Mouse (Mus musculus): Measurements from ENCODE around the gene Gm17304. TPM values are rescaled to one million over a fixed set of nuclear protein-coding genes. Genes with fewer than 3 reads are reported as not detected.

Gene Gm17304
- polyA plus RNA-seq, 1 experiment from 2014 or later, result not detected

DNA sequence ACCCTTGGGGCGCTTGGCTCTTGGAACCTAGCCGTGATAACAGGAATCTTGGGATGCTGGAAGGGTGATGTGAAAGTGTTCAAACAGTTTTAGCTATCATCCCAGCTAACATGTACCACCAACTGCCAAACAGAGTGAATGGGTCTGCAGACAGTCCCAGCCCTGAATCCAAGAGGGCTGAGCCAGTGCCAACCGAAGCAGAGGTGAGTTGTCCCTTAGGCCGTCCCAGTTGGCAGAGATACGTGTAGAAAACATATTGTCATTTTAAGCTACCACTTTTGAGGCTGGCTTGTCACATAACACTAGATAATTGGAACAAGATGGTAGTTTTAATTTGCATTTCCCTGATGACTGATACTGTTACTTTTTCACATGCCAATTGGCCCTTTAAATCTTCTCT, 18.2 kb upstream of the Gm17304 start:
- H3K4me2 ChIP-seq, result no peak overlapping the region
- 90% methylated on average over 5 of the region's 5 CpGs for WGBS
- no peak for ATAC-seq (ENCODE audit: low FRiP score)

DNA sequence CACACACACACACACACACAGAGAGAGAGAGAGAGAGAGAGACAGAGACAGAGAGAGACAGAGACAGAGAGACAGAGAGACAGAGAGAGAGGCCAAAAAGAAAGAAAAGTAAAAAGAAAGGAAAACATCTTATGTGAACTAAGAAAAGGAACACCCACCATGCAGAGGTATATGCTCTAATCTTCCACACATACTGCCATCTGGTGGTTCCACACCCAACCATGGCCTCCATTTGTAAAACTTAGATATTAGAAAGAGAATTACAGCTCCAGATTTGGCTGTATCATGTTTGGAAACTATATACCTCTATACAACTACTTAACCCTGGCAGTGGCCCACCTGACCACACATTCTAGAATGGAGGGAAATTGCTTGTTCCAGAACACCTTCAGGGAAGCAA, 14.5 kb upstream of the Gm17304 start:
- no peak for ATAC-seq (ENCODE audit: low FRiP score)
- Histone ChIP-seq H3K36me3 (peaks cover 9% of the 10 kb centered on the region), H3K27me3 (replicated peaks) (no peaks in the 10 kb centered on the region), H3K9ac (replicated peaks) (no peak overlapping the region), H3K4me1 (no peaks in the 10 kb centered on the region), H3K27ac (replicated peaks) (no peak overlapping the region), H3K4me2 (no peak overlapping the region), H3K9me3 (replicated peaks) (no peaks in the 10 kb centered on the region), H3K4me3 (replicated peaks) (no peak overlapping the region)

More for the DNA sequence above, 18.2 kb upstream of the Gm17304 start:
- Histone ChIP-seq H3K27me3 (replicated peaks) (no peaks in the 10 kb centered on the region), H3K9me3 (replicated peaks) (no peaks in the 10 kb centered on the region), H3K9ac (replicated peaks) (no peak overlapping the region), H3K4me1 (no peaks in the 10 kb centered on the region), H3K27ac (replicated peaks) (no peak overlapping the region), H3K4me3 (replicated peaks) (no peak overlapping the region), H3K36me3 (peaks cover 10% of the 10 kb centered on the region)

DNA sequence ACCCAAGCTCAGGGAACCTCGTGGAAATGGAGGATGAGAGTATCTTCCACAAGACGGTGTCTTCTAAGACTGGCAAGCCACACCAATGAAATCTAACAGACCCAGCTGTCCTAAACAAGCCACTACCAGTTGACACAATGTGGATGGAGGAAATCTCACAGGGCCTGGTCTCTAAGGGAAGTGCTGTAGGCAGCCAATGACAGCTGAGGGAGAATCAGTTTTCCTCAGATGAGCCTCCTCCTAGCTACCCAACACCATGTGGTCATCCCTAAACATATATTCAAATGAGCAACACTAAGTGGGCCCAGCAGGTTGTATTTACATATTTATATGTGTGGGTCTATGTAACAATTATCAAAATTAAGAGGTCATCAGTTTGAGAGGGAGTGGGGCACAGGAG, 11.4 kb upstream of the Gm17304 start:
- H3K4me1 ChIP-seq, result no peaks in the 10 kb centered on the region
- no peak overlapping the region for H3K4me3 ChIP-seq (replicated peaks)
- H3K27ac ChIP-seq (replicated peaks), result no peak overlapping the region
- no peak overlapping the region for H3K4me2 ChIP-seq
- no peaks in the 10 kb centered on the region for H3K9me3 ChIP-seq (replicated peaks)
- H3K9ac ChIP-seq (replicated peaks), result no peak overlapping the region
- no peak for ATAC-seq (ENCODE audit: low FRiP score)
- H3K27me3 ChIP-seq (replicated peaks), result no peaks in the 10 kb centered on the region
- 0 out of 2 replicates have a peak, but pooled peaks cover 5% of the 10 kb centered on the region for H3K36me3 ChIP-seq
- 91% methylated on average over 2 of the region's 2 CpGs for WGBS

DNA sequence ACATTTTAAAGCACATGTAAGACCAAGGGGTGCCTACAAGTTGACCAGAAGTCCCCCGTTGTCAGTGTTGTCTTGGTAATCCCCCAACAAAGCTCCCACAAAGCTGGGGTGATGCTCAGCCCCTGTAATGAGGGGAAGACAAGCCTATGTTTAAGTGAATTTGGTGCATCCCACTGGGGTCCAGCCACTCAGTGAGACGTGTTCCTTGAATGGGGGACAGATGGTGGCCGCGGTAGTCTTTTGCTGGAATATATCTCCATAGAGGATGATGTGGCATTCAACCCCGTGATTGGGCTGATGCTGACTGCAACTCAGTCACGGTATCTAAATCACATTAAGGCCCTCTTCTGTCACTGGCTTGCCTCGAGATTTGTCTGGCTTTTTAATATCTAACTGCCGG, 9.4 kb upstream of the Gm17304 start:
- H3K4me2 ChIP-seq, result no peak overlapping the region
- WGBS, result 40% methylated on average over 8 of the region's 8 CpGs
- no peak for ATAC-seq (ENCODE audit: low FRiP score)
- no peaks in the 10 kb centered on the region for H3K9me3 ChIP-seq (replicated peaks)
- H3K27me3 ChIP-seq (replicated peaks), result no peaks in the 10 kb centered on the region
- H3K36me3 ChIP-seq, result 0 out of 2 replicates have a peak, but pooled peaks cover 5% of the 10 kb centered on the region
- H3K9ac ChIP-seq (replicated peaks), result no peak overlapping the region
- H3K4me3 ChIP-seq (replicated peaks), result no peak overlapping the region
- no peak overlapping the region for H3K27ac ChIP-seq (replicated peaks)
- H3K4me1 ChIP-seq, result no peaks in the 10 kb centered on the region

DNA sequence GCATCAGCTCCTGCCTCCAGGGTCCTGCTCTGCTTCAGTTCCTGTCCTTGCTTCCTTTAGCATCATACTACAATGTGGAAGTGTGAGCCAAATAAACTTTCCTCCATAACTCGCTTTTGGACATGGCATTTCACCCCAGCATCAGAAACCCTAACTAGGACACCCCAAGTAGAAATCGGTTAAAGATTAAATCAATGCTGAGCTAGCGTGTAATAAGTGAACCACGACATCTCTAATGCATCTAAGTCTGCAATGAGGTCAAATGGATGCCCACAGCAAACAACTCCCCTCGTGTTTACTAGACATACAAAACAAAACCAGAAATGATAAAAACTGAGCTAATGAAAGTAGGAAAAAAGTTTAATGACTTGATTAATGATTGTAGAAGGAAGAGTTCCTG, 4.5 kb upstream of the Gm17304 start:
- H3K36me3 ChIP-seq, result no peaks in the 10 kb centered on the region
- no peak overlapping the region for H3K4me3 ChIP-seq (replicated peaks)
- no peak overlapping the region for H3K27ac ChIP-seq (replicated peaks)
- H3K4me2 ChIP-seq, result no peak overlapping the region
- no peak for ATAC-seq (ENCODE audit: low FRiP score)
- no peak overlapping the region for H3K9ac ChIP-seq (replicated peaks)
- WGBS, result 89% methylated on average over 5 of the region's 5 CpGs
- no peaks in the 10 kb centered on the region for H3K9me3 ChIP-seq (replicated peaks)
- H3K4me1 ChIP-seq, result peaks cover 5% of the 10 kb centered on the region
- no peaks in the 10 kb centered on the region for H3K27me3 ChIP-seq (replicated peaks)

DNA sequence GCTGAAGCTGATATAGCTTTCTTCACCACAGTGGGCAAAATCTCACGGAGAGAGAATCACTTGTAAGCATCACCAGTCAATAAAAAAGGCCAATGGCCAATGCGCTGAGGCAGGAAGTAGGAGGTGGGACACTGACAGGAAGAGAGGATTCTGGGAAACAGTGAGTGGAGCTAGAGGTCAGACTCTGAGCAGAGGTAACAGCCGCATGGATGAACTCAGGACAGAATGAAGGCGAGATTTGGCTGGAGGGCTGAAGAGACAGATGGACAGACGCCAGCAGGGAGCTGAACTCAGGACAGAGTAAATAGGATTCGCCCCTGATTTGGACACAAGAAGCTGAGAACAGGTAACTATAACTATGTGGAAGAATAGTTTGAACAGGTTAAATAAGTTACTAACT, 3.8 kb upstream of the Gm17304 start:
- H3K4me3 ChIP-seq (replicated peaks), result no peak overlapping the region
- no peak overlapping the region for H3K27ac ChIP-seq (replicated peaks)
- H3K9ac ChIP-seq (replicated peaks), result no peak overlapping the region
- no peaks in the 10 kb centered on the region for H3K27me3 ChIP-seq (replicated peaks)
- no peak for ATAC-seq (ENCODE audit: low FRiP score)
- H3K9me3 ChIP-seq (replicated peaks), result no peaks in the 10 kb centered on the region
- peaks cover 5% of the 10 kb centered on the region for H3K4me1 ChIP-seq
- WGBS, result 83% methylated on average over 6 of the region's 6 CpGs
- H3K4me2 ChIP-seq, result no peak overlapping the region
- H3K36me3 ChIP-seq, result no peaks in the 10 kb centered on the region

DNA sequence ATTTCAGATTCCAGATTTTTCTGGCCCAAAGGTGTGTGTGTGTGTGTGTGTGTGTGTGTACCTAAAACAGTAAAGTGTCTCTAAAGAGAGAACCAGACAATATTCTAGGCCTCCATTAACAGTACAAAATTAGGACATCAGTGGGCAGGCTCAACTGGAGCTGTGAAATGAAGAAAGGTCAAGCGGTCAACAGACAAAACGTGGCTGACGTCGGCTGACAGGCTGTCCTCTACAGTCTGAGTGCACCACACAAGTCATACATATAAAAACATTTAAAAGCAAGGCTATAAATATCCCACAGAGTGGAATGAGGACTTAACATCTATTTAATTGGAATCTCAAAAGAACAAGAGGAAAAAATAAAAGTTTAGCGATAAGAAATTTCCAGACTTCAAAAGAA, 1.8 kb upstream of the Gm17304 start:
- WGBS, result 60% methylated on average over 5 of the region's 5 CpGs
- H3K36me3 ChIP-seq, result no peaks in the 10 kb centered on the region
- H3K4me1 ChIP-seq, result peaks cover 5% of the 10 kb centered on the region
- no peak overlapping the region for H3K27ac ChIP-seq (replicated peaks)
- no peak for ATAC-seq (ENCODE audit: low FRiP score)
- no peaks in the 10 kb centered on the region for H3K27me3 ChIP-seq (replicated peaks)
- H3K4me2 ChIP-seq, result no peak overlapping the region
- no peaks in the 10 kb centered on the region for H3K9me3 ChIP-seq (replicated peaks)
- H3K4me3 ChIP-seq (replicated peaks), result no peak overlapping the region
- H3K9ac ChIP-seq (replicated peaks), result no peak overlapping the region

DNA sequence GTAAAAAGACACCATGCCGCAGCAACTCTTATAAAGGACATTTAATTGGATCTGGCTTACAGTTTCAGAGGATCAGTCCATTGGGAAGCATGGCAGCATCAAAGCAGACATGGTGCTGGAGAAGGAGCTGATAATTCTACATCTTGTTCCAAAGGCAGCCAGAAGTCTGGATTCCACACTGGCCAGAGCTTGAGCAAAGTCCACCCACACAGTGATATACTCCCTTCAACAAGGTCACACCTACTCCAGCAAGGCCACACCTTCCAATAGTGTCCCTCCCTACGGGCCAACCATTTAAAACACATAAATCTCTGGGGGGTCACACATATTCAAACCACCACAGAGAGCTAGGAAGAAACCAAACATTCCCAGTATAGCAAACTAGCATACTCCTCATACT, 3.3 kb downstream of the Gm17304 start:
- H3K27me3 ChIP-seq (replicated peaks), result no peaks in the 10 kb centered on the region
- ATAC-seq (ENCODE audit: low FRiP score), result no peak
- WGBS, result 92% methylated on average over 2 of the region's 2 CpGs
- no peak overlapping the region for H3K4me3 ChIP-seq (replicated peaks)
- H3K36me3 ChIP-seq, result no peaks in the 10 kb centered on the region
- no peak overlapping the region for H3K9ac ChIP-seq (replicated peaks)
- H3K27ac ChIP-seq (replicated peaks), result no peak overlapping the region
- no peaks in the 10 kb centered on the region for H3K9me3 ChIP-seq (replicated peaks)
- no peak overlapping the region for H3K4me2 ChIP-seq
- no peaks in the 10 kb centered on the region for H3K4me1 ChIP-seq

DNA sequence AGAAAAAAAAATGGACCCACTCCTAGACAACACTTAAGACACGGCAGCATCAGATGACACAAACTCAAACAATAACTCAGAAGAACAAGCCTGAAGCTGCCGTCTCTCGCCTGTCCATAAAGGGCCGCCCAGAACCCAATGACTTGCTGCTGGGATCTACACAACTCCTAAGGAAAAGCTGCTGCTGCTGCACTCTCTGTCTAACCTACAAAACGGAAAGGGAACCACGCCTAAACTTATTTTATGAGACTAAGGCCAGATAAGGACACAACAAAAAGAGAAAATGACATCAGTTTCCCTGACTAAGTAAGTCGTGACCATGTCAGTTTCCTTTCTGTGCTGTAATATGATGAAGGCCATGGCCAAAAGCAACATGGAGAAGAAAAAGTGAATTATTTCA, 5.7 kb downstream of the Gm17304 start:
- Histone ChIP-seq H3K9me3 (replicated peaks) (no peaks in the 10 kb centered on the region), H3K36me3 (0 out of 2 replicates have a peak, but pooled peaks cover 2% of the 10 kb centered on the region), H3K4me2 (no peak overlapping the region), H3K27me3 (replicated peaks) (no peaks in the 10 kb centered on the region), H3K27ac (replicated peaks) (no peak overlapping the region), H3K4me1 (no peaks in the 10 kb centered on the region), H3K9ac (replicated peaks) (no peak overlapping the region), H3K4me3 (replicated peaks) (no peak overlapping the region)
- WGBS, result 83% methylated on average over 7 of the region's 7 CpGs
- no peak for ATAC-seq (ENCODE audit: low FRiP score)

DNA sequence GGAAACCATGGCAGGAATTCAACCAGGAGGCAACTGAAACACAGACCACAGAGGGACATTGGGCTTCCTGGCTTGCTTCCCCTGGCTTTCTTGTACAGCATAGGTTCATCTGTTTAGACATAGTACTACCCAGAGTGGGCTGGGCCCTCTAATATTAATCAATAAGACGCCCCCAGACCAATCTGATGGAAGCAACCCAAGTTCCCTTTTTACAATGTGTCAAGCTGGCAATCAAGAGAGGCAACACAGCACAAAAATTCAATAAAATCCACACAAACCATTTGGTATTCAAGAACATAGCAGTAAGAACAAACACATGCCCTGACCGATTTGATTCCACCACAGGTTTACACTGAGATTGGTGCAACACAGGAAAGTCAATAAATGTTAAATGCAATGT, 6.1 kb downstream of the Gm17304 start:
- H3K9ac ChIP-seq (replicated peaks), result no peak overlapping the region
- no peak overlapping the region for H3K4me2 ChIP-seq
- no peaks in the 10 kb centered on the region for H3K9me3 ChIP-seq (replicated peaks)
- no peaks in the 10 kb centered on the region for H3K4me1 ChIP-seq
- H3K4me3 ChIP-seq (replicated peaks), result no peak overlapping the region
- no peak for ATAC-seq (ENCODE audit: low FRiP score)
- WGBS, result 97% methylated on average over 2 of the region's 2 CpGs
- 0 out of 2 replicates have a peak, but pooled peaks cover 2% of the 10 kb centered on the region for H3K36me3 ChIP-seq
- no peaks in the 10 kb centered on the region for H3K27me3 ChIP-seq (replicated peaks)
- no peak overlapping the region for H3K27ac ChIP-seq (replicated peaks)

DNA sequence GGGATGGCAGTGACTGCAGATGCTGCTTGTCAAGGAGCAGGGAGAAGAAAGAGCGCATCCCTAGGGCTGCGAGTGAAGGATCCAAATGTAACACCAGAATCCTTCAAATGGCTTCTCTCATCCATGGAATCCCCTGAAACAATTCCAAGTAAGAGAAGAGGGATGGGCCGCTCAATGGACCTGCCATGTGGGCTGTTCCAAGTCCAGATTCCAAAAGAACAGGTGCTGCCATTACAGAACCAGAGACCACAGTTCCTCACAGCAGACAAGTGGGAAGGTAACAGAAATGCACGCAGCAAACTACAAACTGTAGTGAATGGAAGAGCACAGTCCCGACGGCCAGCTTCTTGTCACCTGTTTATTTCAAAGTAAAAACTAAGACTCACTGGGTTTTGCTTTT, 11.5 kb downstream of the Gm17304 start:
- H3K27me3 ChIP-seq (replicated peaks), result no peaks in the 10 kb centered on the region
- no peak for ATAC-seq (ENCODE audit: low FRiP score)
- H3K9ac ChIP-seq (replicated peaks), result no peak overlapping the region
- WGBS, result 95% methylated on average over 6 of the region's 6 CpGs
- H3K4me1 ChIP-seq, result no peaks in the 10 kb centered on the region
- no peak overlapping the region for H3K27ac ChIP-seq (replicated peaks)
- H3K4me2 ChIP-seq, result no peak overlapping the region
- no peak overlapping the region for H3K4me3 ChIP-seq (replicated peaks)
- H3K9me3 ChIP-seq (replicated peaks), result no peaks in the 10 kb centered on the region
- H3K36me3 ChIP-seq, result 0 out of 2 replicates have a peak, but pooled peaks cover 2% of the 10 kb centered on the region

DNA sequence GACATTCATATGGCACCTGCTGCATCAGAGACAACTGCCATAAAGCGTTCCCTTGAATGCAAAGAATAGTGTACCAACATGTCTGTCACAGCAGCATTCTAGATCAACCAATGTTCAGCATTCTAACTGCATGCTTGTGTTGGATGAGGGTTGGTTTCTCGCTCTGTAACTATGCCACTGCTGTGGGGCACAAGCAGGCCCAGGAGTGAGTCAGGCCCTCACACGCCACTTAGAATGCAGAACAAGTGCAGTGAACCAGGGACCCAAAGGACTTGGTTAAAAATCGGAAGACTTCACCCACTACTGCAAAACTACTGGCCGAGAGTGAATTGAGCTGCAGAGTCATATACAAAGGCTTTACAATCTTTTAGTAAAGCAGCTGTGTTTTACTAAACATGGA, 13.3 kb downstream of the Gm17304 start:
- H3K4me1 ChIP-seq, result no peaks in the 10 kb centered on the region
- no peak overlapping the region for H3K4me2 ChIP-seq
- H3K4me3 ChIP-seq (replicated peaks), result no peak overlapping the region
- no peaks in the 10 kb centered on the region for H3K27me3 ChIP-seq (replicated peaks)
- ATAC-seq (ENCODE audit: low FRiP score), result no peak
- 0 out of 2 replicates have a peak, but pooled peaks cover 2% of the 10 kb centered on the region for H3K36me3 ChIP-seq
- no peak overlapping the region for H3K9ac ChIP-seq (replicated peaks)
- H3K9me3 ChIP-seq (replicated peaks), result no peaks in the 10 kb centered on the region
- WGBS, result 90% methylated on average over 5 of the region's 5 CpGs
- H3K27ac ChIP-seq (replicated peaks), result no peak overlapping the region

DNA sequence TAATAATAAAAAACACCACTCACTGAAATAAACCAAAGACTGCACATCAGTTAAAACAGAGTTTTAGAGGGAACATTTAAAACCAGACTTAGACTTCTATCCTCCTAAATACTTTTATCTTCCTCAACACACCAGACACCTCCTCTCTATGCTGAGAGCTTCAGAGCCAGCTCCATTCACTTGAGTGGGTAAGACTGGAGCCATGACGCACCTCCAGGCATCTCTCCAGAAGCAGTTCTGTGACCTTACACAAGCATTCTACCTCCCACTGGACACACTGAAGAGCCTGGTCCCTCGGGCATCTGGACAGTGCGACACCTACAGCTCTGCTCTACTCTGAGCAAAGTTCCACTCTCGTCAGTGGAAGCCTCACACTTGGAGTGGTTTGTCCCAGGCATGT, 14.4 kb downstream of the Gm17304 start:
- no peak overlapping the region for H3K9ac ChIP-seq (replicated peaks)
- ATAC-seq (ENCODE audit: low FRiP score), result no peak
- no peak overlapping the region for H3K4me3 ChIP-seq (replicated peaks)
- 96% methylated on average over 4 of the region's 4 CpGs for WGBS
- H3K36me3 ChIP-seq, result 0 out of 2 replicates have a peak, but pooled peaks cover 2% of the 10 kb centered on the region
- no peak overlapping the region for H3K27ac ChIP-seq (replicated peaks)
- H3K4me2 ChIP-seq, result no peak overlapping the region
- H3K9me3 ChIP-seq (replicated peaks), result no peaks in the 10 kb centered on the region
- H3K27me3 ChIP-seq (replicated peaks), result no peaks in the 10 kb centered on the region
- H3K4me1 ChIP-seq, result 0 out of 2 replicates have a peak, but pooled peaks cover 2% of the 10 kb centered on the region

All from neural tube, embryonic 15.5 days (tissue).